Mouse (Mus musculus) CH12.LX (cell line): ENCODE data around the gene Epha6. TPM values are rescaled to one million over a fixed set of nuclear protein-coding genes. Genes with fewer than 3 reads are reported as not detected.

Experiments used
- DNase-seq: peaks from one replicate; pipeline ENCODE4 v3.0.0-alpha.2; 2013; ENCODE audit errors: extremely low read depth
- H3K27ac ChIP-seq: 2 replicates; pipeline ENCODE4 v1.5.1; 2012; ENCODE audit warnings: low read depth, mild to moderate bottlenecking, control low read depth, moderate library complexity; ENCODE audit not compliant: insufficient read depth
- H3K27me3 ChIP-seq: replicated peaks from 2 replicates; pipeline ENCODE3; 2012; ENCODE audit warnings: inconsistent platforms
- H3K36me3 ChIP-seq, 2 experiments: replicated peaks in 1 of 2; 2 replicates each; pipeline versions ENCODE3 to v1.6.1; 2012; ENCODE audit warnings: inconsistent platforms in 1 of 2, low read length in 1 of 2, mild to moderate bottlenecking in 1 of 2, mixed read lengths in 1 of 2, moderate library complexity in 1 of 2; ENCODE audit not compliant: control insufficient read depth in 1 of 2, insufficient read depth in 1 of 2
- H3K4me1 ChIP-seq, 2 experiments: 2 replicates each; pipeline ENCODE4 v1.6.1; 2012; ENCODE audit warnings: inconsistent platforms in 1 of 2, moderate library complexity in 1 of 2; ENCODE audit not compliant: insufficient read depth in 2 of 2, control insufficient read depth in 1 of 2
- H3K4me2 ChIP-seq: 2 replicates; pipeline ENCODE4 v1.6.1; 2012; ENCODE audit warnings: low read depth, mild to moderate bottlenecking, control low read depth; ENCODE audit not compliant: poor library complexity, insufficient read depth, severe bottlenecking
- H3K4me3 ChIP-seq, 3 experiments: fragments of 150-350 bp in 1 of 3; sonication (generic) in 1 of 3; replicated peaks in 1 of 3; 2 replicates each; pipeline versions ENCODE3 to v1.5.1; 2011 to 2012; ENCODE audit warnings: low read depth in 2 of 3, low read length in 2 of 3, mild to moderate bottlenecking in 2 of 3, moderate library complexity in 2 of 3, control low read depth in 1 of 3, improper control_type of control experiment in 1 of 3, inconsistent platforms in 1 of 3, mixed read lengths in 1 of 3; ENCODE audit not compliant: poor library complexity in 1 of 3
- H3K79me2 ChIP-seq: replicated peaks from 2 replicates; pipeline ENCODE4 v1.6.1; 2012; ENCODE audit warnings: mild to moderate bottlenecking, moderate library complexity; ENCODE audit not compliant: control insufficient read depth, poor library complexity, insufficient read depth, severe bottlenecking; ENCODE audit errors: extremely low read depth
- H3K9ac ChIP-seq: 2 replicates; pipeline ENCODE4 v1.6.1; 2012; ENCODE audit warnings: low read depth, mild to moderate bottlenecking, control low read depth, moderate library complexity; ENCODE audit not compliant: insufficient read depth
- H3K9me3 ChIP-seq: replicated peaks from 2 replicates; pipeline ENCODE3; 2012; ENCODE audit warnings: low read length, inconsistent platforms, mixed read lengths
- CHD1 ChIP-seq: IDR thresholded peaks from 2 replicates; pipeline ENCODE4 v1.6.1; 2012; ENCODE audit warnings: low read depth, low read length, improper control_type of control experiment, inconsistent platforms
- CTCF ChIP-seq, 2 experiments: IDR thresholded peaks in 1 of 2; conservative IDR thresholded peaks in 1 of 2; 2 replicates each; pipeline ENCODE4 v1.5.1; 2011 to 2012; ENCODE audit warnings: low read depth in 2 of 2, low read length in 2 of 2, improper control_type of control experiment in 1 of 2, inconsistent platforms in 1 of 2, mild to moderate bottlenecking in 1 of 2, moderate library complexity in 1 of 2
- EP300 ChIP-seq: IDR thresholded peaks from 2 replicates; pipeline ENCODE4 v1.6.1; 2011; ENCODE audit warnings: low read length, improper control_type of control experiment
- ETS1 ChIP-seq: conservative IDR thresholded peaks from 2 replicates; pipeline ENCODE4 v1.6.1; 2012; ENCODE audit warnings: low read depth, mild to moderate bottlenecking, inconsistent platforms, low read length, improper control_type of control experiment, moderate library complexity
- HCFC1 ChIP-seq: IDR thresholded peaks from 2 replicates; pipeline ENCODE4 v1.6.1; 2012; ENCODE audit warnings: low read depth, mild to moderate bottlenecking, inconsistent platforms, low read length, improper control_type of control experiment
- IRF4 ChIP-seq: IDR thresholded peaks from 2 replicates; pipeline ENCODE4 v1.6.1; 2014; ENCODE audit warnings: low read depth, mild to moderate bottlenecking, inconsistent platforms, low read length, improper control_type of control experiment
- JUN ChIP-seq: IDR thresholded peaks from 2 replicates; pipeline ENCODE4 v1.6.1; 2011; ENCODE audit warnings: low read depth, mild to moderate bottlenecking, low read length, improper control_type of control experiment, moderate library complexity; ENCODE audit not compliant: insufficient read depth
- JUND ChIP-seq: conservative IDR thresholded peaks from 2 replicates; pipeline ENCODE4 v1.6.1; 2011; ENCODE audit warnings: low read depth, low read length, improper control_type of control experiment
- MAFK ChIP-seq: IDR thresholded peaks from 2 replicates; pipeline ENCODE4 v1.6.1; 2011; ENCODE audit warnings: low read length, improper control_type of control experiment; ENCODE audit not compliant: insufficient replicate concordance
- MAX ChIP-seq: IDR thresholded peaks from 2 replicates; pipeline ENCODE4 v1.6.1; 2011; ENCODE audit warnings: low read length, improper control_type of control experiment
- MEF2A ChIP-seq: IDR thresholded peaks from 2 replicates; pipeline ENCODE4 v1.6.1; 2014; ENCODE audit warnings: low read depth, mild to moderate bottlenecking, inconsistent platforms, low read length, improper control_type of control experiment, borderline replicate concordance
- MXI1 ChIP-seq: IDR thresholded peaks from 2 replicates; pipeline ENCODE4 v1.6.1; 2011; ENCODE audit warnings: mild to moderate bottlenecking, low read depth, low read length, improper control_type of control experiment
- MYC ChIP-seq: IDR thresholded peaks from 2 replicates; pipeline ENCODE4 v1.6.1; 2011; ENCODE audit warnings: low read depth, mild to moderate bottlenecking, improper control_type of control experiment, low read length
- NELFE ChIP-seq: IDR thresholded peaks from 2 replicates; pipeline ENCODE4 v1.6.1; 2011; ENCODE audit warnings: low read depth, low read length, improper control_type of control experiment
- PAX5 ChIP-seq: IDR thresholded peaks from 2 replicates; pipeline ENCODE4 v1.6.1; 2012; ENCODE audit warnings: low read length, inconsistent platforms, mixed read lengths
- POLR2AphosphoS2 ChIP-seq: IDR thresholded peaks from 2 replicates; pipeline ENCODE4 v1.6.1; 2011; ENCODE audit warnings: low read depth, low read length, improper control_type of control experiment
- RAD21 ChIP-seq: IDR thresholded peaks from 2 replicates; pipeline ENCODE4 v1.6.1; 2011; ENCODE audit warnings: low read depth, mild to moderate bottlenecking, low read length, improper control_type of control experiment, moderate library complexity
- RCOR1 ChIP-seq: conservative IDR thresholded peaks from 2 replicates; pipeline ENCODE4 v1.6.1; 2012; ENCODE audit warnings: low read depth, mild to moderate bottlenecking, inconsistent platforms, low read length, improper control_type of control experiment
- TCF12 ChIP-seq: IDR thresholded peaks from 2 replicates; pipeline ENCODE4 v1.6.1; 2014; ENCODE audit warnings: low read depth, mild to moderate bottlenecking, inconsistent platforms, low read length, improper control_type of control experiment
- UBTF ChIP-seq: IDR thresholded peaks from 2 replicates; pipeline ENCODE4 v1.6.1; 2012; ENCODE audit warnings: low read depth, mild to moderate bottlenecking, inconsistent platforms, low read length, improper control_type of control experiment, moderate library complexity
- USF1 ChIP-seq: IDR thresholded peaks from 2 replicates; pipeline ENCODE4 v1.6.1; 2014; ENCODE audit warnings: low read depth, mild to moderate bottlenecking, inconsistent platforms, low read length, improper control_type of control experiment
- ZC3H11A ChIP-seq: IDR thresholded peaks from 2 replicates; pipeline ENCODE4 v1.6.1; 2012; ENCODE audit warnings: low read depth, mild to moderate bottlenecking, inconsistent platforms, low read length, improper control_type of control experiment
- ZNF384 ChIP-seq: IDR thresholded peaks from 2 replicates; pipeline ENCODE4 v1.6.1; 2012; ENCODE audit warnings: low read depth, low read length, improper control_type of control experiment, inconsistent platforms
- dilution Hi-C: fragments of 300-500 bp; cut with MboI; formaldehyde crosslinking; loops from 2 replicates; pipeline ENCODE4 v1.14.3; 2020; ENCODE audit warnings: low sequenced_read_pairs; ENCODE audit not compliant: extremely low pct_unique_long_range_greater_than_20kb, extremely low pct_ligation_motif_present
- in situ Hi-C: fragments of 300-500 bp; cut with MboI; formaldehyde crosslinking; loops from 3 replicates; pipeline ENCODE4 v1.14.3; 2019; ENCODE audit warnings: low sequenced_read_pairs, low pct_ligation_motif_present, low pct_unique_long_range_greater_than_20kb, mixed read lengths
- polyA plus RNA-seq: library from polyadenylated mRNA; unstranded; fragments of >175 nt; gene quantifications from 2 replicates; pipeline ENCODE4 v1.2.1, GENCODE M21; 2012; ENCODE audit warnings: low read depth; ENCODE audit not compliant: insufficient read length
- total RNA-seq, 2 experiments: library from RNA; depleted of rRNA; stranded (reverse); fragments of 300-350 nt in 1 of 2; fragments of >200 nt in 1 of 2; gene quantifications; 2 replicates each; pipeline ENCODE4 v1.2.3; 2012 to 2014

Epha6 gene
- total and polyA plus RNA-seq, 3 experiments: not detected

DNA sequence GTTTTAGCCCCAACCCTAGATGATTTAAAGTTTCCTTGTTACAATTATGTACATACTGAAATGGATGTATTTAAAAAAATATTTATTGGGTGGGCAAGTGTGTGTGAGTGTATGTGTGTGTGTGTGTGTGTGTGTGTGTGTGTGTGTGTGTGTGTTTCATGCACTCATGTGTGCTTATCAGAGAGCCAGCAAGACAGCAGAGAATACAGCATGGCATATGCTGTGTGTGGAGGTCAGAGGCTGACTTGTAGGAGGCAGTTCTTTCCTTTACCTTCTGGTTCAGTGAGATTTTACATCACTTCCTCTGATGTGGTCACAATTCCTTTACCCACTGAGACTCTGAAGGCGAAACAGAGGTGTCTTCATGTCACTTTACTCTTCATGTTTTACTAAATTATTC lies 321.4 kb downstream of the Epha6 start:
- Histone ChIP-seq H3K4me3 (no peak overlapping the region), H3K27me3 (no peaks in the 10 kb centered on the region), H3K9me3 (peaks cover 2% of the 10 kb centered on the region), H3K36me3 (no peaks in the 10 kb centered on the region), H3K79me2 (no peaks in the 10 kb centered on the region), H3K27ac (no peak overlapping the region), H3K9ac (no peak overlapping the region), H3K4me1 (no peaks in the 10 kb centered on the region), H3K4me2 (no peak overlapping the region)
- no peak for DNase-seq
- in situ Hi-C loops: no loop called here
- TF ChIP-seq POLR2AphosphoS2 (no peak), MXI1 (no peak), TCF12 (no peak), USF1 (no peak), ZNF384 (no peak), JUN (no peak), RAD21 (no peak), CTCF (conservative IDR thresholded peaks at IDR 0.05 in 1 of 2, IDR thresholded peaks at IDR 0.05 in 1 of 2; ENCODE audit: low read depth in 2 of 2, low read length in 2 of 2) (no peak), NELFE (no peak), IRF4 (no peak), MAX (no peak), ETS1 (no peak), MEF2A (no peak), ZC3H11A (no peak), MYC (no peak), CHD1 (no peak), RCOR1 (no peak), EP300 (no peak)
- dilution Hi-C loops: no loop called here

GRCm38 (mm10) chr16:60274109-60274508 lies 331.2 kb downstream of the Epha6 start:
- H3K79me2 ChIP-seq: no peaks in the 10 kb centered on the region
- no peaks in the 10 kb centered on the region for H3K27me3 ChIP-seq
- DNase-seq: no peak
- H3K4me3 ChIP-seq: no peak overlapping the region
- no peak for TF ChIP-seq HCFC1
- TF ChIP-seq MAFK: no peak
- no peak for TF ChIP-seq PAX5
- TF ChIP-seq MEF2A: no peak
- TF ChIP-seq UBTF: no peak
- TF ChIP-seq RAD21: no peak
- no peak for TF ChIP-seq RCOR1
- no peak for TF ChIP-seq USF1
- no peak for TF ChIP-seq JUND
- in situ Hi-C loops: no loop called here
- peaks cover 8% of the 10 kb centered on the region for H3K9me3 ChIP-seq
- no peaks in the 10 kb centered on the region for H3K36me3 ChIP-seq
- no peak overlapping the region for H3K9ac ChIP-seq
- dilution Hi-C loops: no loop called here
- no peak overlapping the region for H3K27ac ChIP-seq
- H3K4me1 ChIP-seq: no peaks in the 10 kb centered on the region
- no peak overlapping the region for H3K4me2 ChIP-seq
